Mouse (Mus musculus): ENCODE data around the gene Ppm1n.

DNA sequence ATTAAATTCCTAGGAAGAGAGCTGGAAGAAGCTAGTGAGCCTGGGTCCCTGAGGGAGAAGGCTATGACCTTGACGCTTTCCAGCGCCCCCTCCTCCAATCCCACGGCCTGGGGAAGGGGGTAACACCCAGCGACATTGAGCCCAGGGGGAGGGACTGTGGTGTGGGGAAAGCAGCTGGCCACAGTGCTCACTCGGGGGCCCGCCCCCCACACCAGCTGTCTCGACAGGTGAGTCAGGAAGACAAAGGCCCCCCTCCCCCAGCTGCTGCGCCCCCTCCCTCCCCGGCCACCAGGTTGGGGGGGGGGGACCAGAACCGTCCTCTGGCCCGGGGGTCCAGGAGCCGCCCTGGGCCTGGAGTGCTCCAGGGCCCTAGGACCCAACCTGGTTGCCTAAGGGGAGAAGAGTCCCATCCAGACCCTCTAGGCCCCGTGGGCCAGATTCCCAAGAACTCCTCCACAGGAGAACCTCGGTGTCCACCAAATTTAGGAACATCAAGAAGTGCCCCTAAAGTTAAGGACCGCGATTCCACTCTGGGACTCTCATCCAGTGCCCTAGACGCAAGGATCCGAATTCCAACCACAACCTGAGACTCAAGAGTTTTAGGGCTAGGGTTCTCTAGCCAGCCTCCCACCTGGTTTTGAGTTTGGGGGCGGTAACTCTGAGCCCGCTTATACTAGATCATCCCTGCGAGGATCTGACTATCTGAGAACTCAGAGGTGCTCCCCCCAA is 9.2 kb downstream of the Ppm1n start:
- TF ChIP-seq CTCF (IDR thresholded peaks at IDR 0.05; ENCODE audit: low read depth), result no peak
- TF ChIP-seq EP300 (optimal IDR thresholded peaks at IDR 0.05), result no peak

All from stomach, postnatal 0 days (tissue).